Mouse (Mus musculus) cerebellum, adult 2 months (tissue): ENCODE data around the gene B3gnt9.

ENCODE experiments used
- CTCF ChIP-seq: fragments of 200-500 bp; IDR thresholded peaks from 2 replicates; pipeline ENCODE4 v1.5.1; 2011; ENCODE audit warnings: low read depth, mild to moderate bottlenecking, control low read depth, low read length, moderate library complexity, borderline replicate concordance; ENCODE audit not compliant: insufficient read depth
- POLR2A ChIP-seq: fragments of 200-500 bp; IDR thresholded peaks from 2 replicates; pipeline ENCODE4 v1.6.1; 2011; ENCODE audit warnings: low read length, control low read depth, borderline replicate concordance; ENCODE audit not compliant: insufficient read depth

DNA sequence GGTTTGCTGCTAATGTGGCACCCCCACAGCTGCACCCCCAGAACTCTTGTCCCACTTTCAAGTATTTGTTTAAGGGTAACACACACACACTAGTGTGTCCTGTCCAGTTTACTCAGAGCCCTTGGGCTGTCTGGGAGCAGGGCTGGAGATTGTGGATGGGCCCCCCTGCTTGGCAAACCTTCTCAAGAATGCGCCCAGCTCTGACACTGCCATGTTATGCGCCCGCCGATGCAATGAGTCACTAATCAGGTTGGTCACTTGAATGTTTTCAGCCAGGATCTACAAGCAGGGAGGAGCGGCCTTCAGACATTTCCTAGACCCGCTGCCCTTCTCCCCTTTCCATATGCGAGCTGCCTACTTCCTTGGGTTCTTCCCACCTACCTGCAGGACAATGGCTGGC, 37.5 kb upstream of the B3gnt9 start:
- no peak for TF ChIP-seq CTCF
- TF ChIP-seq POLR2A = no peak
